Mouse (Mus musculus) erythroblast, embryonic 14.5 days (primary cell): ENCODE data around the gene Muc13.

ENCODE experiments used
- GATA1 ChIP-seq: IDR thresholded peaks from 2 replicates; pipeline ENCODE4 v1.6.1; 2012; ENCODE audit warnings: low read length, inconsistent platforms, mixed read lengths
- TAL1 ChIP-seq: IDR thresholded peaks from 3 replicates; pipeline ENCODE4 v1.6.1; 2012; ENCODE audit warnings: low read length, inconsistent platforms, mixed read lengths

GRCm38 (mm10) chr16:33833429-33833753, 39.6 kb downstream of the Muc13 start:
- TF ChIP-seq TAL1, result no peak
- no peak for TF ChIP-seq GATA1
